Mouse (Mus musculus) kidney, postnatal 14 days (tissue): Measurements from ENCODE around the gene Nup107.

Experiments used
- DNase-seq: peaks from one replicate; pipeline ENCODE4 v3.0.0; 2022; ENCODE audit warnings: mixed read lengths

Gene Nup107

DNA sequence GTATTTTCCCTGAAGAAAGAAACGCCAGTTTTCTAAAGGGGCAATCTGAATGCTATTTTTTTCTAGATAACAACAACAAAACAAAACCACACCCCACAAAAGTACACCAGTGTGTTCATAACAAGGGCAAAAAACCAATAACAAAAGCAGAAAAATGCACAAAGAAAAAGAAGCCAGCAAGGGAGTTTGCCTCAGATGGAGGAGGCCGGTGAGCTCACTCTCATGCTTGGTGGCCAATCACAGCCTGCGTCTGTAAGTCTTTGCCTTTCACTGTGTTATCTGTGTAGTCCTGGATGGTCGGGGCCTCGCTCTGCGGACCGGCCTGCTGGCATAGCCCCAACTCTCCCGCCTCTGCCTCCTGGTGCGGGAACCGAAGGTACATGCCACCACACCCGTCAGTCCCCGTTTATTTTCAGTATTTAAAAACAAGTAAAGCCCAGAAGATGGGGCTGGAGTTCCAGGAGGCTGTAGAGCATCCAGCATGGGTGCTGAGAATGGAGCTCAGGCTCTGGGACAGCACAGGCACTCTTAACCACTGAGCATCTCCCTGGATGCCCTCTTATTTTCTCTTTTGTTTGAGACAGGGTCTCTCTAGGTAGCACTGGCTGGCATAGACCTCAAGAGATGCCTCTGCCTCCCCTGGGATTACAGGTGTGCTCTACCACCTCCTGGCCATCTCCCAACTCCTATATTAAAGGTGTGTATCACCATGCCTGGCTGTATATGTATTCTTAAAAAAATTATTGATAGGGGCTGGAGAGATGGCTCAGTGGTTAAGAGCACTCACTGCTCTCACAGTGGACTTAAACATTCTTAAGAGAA lies 16.0 kb downstream of the Nup107 start:
- no peak for DNase-seq

DNA sequence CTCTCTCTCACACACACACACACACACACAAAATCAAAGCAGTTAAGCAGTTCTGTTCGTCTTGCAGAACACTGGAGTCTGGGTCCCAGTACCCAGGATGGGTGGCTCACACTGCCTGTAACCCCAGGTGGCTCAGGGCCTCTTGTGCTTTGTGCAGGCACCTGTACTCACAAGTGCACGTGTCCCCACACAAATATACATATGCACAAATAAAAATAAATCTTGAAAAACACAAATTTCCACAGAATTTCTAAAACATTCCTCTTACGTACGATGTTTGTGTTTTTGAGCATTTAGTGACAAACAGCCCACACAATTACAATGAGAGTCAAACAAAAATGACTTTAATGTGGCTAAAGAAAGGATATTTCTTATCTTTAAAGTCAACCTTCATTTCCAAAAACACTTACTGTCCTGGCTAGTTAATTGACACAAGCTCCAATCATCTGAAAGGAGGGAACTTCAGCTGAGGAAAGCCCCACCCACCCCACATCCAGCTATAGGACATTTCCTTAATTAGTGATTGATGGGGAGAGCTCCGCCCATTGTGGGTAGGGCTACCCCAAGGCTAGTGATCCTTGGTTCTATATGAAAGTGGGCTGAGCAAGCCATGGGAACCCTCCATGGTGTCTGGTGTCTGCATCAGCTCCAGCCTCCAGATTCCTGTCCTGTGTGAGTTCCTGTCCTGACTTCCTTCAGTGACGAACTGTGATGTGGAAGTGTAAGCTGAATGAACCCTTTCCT lies 16.9 kb downstream of the Nup107 start:
- no peak for DNase-seq

DNA sequence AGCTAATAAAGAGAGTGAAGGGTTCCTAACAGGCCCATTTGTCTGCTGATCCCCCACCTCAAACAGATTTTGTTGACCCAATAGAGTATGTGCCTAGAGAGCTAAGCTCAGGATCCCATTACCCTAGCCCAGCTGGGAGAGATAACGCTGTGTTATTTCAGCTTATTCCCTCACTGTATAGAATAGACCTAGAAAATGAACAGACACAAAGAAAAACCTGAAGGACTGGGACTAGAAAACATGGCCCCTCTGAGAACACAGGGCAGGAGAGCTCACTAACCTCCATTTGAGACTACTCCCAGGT lies 17.7 kb downstream of the Nup107 start:
- DNase-seq = no peak

DNA sequence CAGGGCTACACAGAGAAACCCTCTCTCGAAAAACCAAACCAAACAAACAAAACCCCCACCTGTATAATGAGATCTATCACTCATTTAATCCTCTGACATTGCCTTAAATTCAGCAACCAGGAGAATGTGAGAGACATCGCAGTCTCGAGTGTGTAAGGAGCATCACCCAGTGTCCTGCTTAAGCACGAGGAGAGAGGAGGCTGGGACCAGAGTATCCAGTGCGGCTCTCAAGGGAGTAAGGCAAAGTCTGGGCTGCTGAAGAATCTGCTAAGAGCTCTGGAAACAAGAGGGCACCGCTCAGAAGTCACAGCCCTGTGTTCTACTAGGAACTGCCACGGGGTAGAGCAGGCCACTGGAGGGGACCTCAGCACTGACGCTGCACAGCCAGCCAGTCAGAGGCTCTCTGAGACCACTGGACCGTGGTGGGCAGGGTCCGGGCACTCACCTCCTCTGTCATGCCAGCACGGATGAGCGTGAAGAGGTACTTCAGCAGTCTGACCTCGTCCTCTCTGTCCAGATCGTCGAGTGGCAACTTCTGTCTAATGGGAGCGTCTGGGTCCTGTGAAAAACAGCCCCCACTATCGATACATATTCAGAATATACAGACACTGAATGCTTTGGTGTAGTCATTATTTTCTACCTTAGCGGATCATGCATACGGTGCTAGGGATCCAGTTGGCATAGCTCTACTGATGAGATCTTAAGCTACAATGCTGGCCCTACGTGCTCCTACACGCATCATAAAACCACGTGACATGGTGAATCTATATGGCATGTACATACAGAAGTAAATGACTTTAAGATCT lies 18.3 kb downstream of the Nup107 start:
- no peak for DNase-seq

DNA sequence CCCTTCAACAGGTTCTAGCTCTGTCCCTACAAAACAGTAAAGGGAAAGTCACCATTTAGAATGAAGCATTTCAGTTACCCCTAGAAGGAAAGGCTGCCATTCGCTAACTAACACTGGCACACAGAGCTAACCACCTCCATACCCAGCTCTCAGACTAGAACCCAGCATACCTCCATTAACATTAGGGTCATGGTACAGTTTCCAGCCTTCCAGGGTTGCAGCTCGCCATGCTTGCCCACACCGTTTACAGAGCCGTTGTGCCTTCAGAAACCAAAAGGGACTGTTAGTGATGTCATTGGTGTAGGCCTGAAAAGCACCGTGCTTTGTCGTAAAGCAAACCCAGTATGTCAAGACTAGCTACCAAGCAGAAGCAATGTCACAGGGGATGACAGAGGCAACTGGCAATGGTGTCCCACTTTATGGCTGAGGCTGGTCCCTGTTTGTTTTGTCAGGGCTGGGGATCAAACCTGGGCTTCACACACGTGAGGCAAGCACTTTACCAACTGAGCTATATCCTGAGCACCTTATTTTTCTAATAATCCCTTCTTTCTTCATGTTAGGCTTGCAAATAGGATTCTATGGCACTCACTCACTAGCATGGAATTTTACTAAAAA lies 19.3 kb downstream of the Nup107 start:
- DNase-seq = no peak

DNA sequence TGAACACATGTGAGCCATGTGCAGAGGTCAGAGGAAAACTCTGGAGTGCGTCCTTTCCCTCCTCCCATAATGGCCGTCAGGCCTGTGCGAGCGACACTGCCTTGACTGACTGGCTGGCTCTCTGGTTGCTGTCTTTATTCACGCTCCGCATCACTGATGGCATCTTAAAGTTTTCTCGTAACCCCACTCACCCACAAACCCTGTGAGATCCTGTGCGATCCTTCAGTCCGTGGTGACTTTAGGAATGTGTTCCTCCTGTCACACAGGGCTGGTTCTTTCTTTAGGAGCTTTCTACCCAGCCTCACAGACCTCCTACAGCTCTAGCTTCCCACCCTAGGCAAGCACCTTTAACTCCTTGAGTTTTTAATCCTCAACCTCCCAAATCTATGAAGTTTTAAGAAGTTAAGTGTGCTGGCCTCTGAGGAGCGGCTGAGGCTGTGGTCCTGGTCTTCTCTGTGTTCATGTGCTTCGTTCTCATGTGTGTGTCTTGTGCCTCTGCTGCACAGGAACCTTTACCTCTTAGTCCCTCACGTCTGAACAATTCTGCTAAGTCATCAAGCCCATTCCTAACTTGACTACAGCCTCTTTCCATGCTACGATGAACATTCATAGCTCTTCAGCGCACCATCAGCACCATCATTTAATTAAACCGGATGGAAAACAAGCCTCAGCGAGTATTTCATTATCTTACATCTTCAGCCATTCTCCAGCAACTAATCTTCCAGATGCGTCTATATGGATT lies 20.0 kb downstream of the Nup107 start:
- DNase-seq = no peak

DNA sequence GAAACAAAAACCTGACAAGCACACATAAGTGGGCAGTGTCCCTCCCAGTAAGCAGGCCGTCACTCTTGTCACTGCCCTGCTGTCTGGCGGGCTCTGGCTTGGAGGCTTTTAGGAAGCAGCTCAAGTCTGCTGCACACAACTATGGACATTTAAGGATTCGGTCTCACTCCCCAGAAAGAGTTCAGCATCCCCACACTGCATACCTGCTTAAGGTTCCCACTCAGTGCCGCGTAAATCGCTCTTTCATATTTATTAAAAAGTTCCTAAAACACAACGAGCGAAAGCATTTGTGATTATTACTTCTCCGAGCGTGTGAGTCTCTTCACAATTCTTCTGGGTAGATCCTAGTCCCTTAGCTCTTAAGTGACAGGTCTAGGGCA lies 21.4 kb downstream of the Nup107 start:
- no peak for DNase-seq

DNA sequence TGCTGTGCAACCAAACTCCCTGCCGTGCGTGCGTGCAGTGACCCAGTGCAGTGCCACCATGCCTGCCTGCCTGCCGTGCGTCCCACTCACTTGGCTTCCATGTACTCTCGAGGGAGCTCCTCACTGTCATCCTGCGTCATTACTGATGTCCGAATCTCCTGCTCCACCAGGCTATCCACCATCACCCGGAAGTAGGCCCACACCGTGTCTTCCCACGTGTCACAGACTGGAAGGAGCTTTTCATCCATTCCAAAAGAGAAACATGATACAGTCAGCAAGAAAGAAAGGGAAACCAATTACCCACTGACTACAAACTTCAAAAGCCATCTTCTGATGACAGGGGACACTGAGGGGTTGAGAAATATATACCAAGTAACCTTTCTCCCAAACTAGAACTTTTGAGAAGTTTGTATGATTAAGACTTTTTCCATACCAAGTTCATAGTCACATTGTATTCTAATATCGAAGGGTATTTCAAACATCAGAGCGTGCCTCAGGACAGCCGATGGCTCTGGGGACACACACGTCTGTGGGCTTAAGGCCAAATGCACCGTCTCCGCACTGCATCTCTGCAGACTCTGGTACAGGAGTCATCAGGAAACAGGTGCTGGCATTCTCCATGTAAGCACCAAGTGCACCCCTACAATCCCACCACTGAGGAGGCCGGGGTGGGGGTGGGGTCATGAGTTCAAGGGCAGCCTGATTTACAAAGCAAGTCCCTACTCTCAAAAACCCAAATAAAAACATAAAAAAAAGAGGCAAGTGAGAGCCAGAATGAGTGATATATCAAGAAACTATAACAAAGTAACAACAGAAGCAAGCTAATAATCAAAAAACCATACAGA lies 22.0 kb downstream of the Nup107 start:
- no peak for DNase-seq

DNA sequence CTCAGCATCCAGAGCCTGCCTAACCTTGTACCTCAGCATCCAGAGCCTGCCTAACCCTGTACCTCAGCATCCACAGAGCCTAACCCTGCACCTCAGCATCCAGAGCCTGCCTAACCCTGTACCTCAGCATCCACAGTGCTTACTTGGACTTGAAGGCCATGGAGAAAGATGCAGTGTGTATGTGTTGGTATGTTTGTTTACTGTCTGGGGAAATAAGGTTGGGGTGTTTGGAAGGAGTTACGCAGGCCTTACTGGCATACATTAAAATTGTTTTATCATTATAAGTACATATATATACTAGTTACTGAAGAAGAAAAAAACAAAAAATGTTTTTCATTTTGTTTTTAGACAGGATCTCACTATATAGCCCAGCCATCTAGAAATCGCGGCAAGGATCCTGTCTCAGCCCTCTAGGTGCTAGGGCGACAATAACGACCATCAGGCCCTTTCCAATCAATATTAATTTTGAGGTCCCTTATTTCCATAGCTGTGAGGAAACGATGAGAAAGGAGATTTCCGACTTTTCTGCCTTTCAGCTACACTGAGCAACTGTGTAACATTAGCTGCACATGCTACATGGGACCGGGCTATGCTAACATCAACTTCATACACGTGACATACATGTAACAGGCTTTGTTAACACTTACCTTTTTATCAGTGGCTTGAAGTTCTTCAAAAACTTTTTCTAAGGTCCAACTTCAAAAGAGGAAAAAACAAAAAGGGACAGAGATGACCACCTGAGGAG lies 22.8 kb downstream of the Nup107 start:
- DNase-seq = no peak

DNA sequence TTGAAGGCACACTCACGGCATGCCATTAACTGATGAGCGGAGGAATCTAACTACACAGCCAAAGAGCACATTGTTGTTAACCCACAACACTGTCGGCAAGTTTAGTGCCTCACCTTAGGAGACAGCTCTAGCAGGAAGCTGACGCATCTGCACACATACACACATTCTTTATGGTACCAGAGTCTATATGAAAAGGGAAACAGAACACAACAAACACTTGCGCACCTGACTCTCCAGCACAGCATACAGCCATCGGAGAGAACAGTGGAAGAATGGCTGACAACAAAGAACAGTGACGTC lies 24.4 kb downstream of the Nup107 start:
- no peak for DNase-seq

DNA sequence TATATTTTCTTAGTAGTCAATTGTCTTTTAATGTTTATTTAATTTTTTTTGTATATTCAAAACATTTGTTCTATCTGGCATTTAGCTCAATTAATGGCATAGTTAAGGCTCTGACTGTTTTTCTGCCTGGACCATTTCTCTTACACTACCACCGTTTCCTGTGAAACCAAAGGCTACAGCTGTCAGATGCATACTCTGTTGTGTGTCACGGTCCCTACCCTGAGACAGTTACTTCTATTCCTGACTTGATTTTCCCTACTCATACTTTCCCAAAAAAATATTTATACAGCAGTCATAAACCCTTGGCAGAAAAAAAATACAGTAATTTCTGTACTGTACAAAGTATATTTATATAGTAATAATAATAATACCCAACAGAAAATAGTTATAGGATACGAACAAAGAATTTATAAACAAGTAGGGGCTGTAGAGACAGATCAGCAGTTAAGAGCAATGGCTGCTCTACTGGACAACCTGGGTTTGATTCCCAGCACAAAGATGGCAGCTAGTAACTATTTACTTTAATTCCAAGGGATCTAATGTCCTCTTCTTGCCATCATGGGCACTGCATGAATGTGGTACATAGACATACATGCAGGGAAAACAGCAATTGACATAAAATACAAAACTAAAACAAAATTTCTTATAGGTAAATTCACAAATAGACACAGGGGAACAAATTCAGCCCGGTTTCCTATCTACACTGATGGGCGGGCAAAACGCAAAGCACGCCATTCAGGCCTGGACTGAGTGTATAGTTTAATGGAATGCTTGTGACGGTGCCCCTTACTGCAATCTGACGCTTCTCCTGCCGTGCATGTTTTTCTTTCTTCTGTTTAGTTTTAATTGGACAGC lies 25.0 kb downstream of the Nup107 start:
- DNase-seq = no peak

DNA sequence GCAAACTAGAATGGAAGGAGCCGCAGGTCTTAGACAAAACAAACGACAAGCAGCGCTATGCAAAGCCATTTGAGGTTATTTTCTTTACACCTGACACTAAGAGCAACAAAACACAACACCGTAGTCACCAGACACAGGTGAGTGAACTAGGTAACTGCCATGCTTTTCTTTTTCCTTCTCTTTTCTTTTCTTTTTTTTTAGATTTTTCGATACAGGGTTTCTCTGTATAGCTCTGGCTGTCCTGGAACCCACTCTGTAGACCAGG lies 25.7 kb downstream of the Nup107 start:
- no peak for DNase-seq

DNA sequence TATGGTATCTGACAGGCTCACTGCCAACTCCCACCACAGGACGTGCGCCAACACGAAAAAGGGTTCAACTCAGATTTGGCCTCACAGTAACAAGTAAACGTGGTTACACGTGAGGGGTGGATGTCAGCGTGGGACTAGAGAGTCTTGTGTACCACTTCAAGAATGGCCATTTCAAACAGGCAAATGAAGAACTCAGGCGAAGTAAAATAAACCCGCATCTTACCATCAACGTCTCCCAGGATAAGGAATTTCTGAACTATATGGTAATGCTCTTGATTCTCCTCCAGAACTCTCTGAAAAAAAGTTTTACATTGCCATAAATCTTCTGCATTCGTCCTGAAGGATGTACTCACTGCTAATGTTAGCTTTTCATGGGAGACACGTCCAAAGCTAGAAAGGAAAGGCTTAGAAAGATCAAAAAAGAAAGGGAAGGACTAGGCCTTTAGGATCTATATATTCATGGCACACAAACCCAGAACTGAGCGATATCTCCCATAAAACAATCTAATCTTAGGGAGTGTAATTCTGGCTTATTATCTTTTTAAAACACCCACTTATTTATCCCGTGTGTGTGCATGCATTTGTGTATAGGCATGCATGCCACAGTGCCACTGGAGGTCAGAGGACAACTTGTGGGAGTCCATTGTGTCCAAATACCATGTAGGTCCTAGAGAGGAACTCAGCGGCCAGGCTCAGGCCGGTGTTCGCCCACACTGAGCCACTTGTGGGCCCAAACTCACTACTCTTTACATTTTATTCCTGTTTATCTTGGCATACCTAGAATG lies 26.2 kb downstream of the Nup107 start:
- DNase-seq = no peak

DNA sequence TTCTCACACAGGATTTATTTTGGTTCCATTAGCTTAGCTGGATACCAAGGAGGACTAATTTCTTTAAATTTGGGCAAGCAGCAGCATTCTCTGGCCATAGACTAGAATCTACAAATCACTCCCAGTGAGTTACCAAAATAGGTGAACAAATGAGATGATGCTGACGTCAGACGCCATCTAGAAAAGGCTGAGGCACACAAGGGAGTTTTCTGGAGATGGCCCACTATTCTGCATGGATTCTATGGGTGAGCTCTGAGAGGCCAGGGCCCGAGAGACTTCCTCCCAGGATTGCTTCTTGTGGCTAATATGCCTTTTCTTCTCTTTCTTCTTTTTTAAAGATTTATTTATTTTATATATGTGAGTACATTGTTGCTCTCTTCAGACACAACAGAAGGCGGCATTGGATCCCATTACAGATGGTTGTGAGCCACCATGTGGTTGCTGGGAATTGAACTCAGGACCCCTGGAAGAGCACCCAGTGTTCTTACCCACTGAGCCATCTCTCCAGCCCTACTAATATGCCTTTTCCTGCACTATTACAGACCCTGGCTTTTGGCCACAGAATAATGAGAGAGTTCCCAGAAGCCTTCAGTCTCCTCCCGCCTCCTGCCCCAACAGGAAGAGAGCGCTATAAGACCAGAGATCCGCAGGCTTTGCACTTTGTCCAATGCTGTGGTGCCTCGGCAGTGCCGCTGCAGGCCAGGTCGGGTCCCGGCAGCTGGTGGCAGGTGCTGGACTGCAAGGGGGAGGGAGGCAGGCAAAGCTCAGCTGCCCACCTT lies 27.2 kb downstream of the Nup107 start:
- no peak for DNase-seq

DNA sequence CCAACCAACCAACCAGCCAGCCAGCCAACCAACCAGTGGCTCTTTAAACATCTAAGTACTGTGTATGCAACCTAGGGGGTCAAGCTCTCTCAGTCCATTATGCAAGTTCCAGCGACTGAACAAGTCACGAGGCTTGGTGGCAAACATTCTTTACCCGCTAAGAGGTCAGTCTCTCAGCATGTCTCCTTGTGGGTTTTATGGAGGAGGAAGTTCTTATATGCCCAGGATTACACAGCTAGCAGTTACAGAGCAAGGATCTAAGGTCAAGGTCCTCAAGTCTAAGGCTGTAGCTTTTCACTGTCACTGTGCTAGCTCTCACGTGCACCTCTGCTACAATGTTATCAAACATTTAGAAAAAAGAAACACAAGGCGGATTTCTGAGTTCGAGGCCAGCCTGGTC lies 27.9 kb downstream of the Nup107 start:
- no peak for DNase-seq

DNA sequence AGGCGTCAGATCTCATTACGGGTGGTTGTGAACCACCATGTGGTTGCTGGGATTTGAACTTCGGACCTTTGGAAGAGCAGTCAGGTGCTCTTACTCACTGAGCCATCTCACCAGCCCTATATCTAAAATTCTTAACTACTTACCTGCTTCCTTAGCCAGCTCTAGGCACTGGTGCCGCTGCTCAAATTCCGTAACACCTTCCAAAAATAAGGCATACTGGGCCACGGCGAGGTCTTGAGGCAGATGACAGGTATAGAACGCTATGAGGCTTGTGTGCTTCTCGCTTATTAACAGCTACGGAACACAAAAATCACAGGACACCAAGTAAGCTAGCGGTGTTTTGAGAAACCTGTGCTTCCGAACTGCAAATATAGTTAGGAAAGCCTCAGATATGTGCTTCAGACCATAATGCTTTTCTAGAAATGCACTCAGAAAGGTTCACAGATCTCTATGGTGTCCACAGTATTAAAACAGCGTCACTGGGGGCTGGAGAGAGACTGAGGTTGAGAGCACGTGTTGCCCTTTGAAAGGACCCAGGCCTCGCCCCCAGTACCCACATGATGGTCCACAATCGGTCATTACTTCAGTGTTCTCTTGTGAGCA lies 28.8 kb downstream of the Nup107 start:
- DNase-seq = no peak

DNA sequence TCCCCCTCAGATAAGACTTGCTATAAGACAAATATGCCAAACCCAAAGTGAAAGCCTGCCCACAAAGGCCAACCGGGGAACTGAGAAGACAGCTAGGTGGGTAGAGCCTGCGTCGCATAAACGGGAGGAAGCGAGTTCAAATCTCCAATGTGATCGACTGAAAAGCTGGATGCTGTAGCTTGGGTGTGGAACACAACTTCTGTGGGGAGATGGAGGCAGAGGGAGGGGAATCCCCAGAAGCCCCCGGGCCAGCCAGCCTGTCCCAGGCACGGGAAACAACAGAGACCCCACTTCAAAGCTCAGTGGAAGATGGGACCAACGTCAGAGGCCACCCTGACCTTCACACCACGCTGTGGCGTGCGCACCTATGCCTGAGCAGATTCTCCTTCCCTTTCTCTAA lies 29.5 kb downstream of the Nup107 start:
- no peak for DNase-seq

DNA sequence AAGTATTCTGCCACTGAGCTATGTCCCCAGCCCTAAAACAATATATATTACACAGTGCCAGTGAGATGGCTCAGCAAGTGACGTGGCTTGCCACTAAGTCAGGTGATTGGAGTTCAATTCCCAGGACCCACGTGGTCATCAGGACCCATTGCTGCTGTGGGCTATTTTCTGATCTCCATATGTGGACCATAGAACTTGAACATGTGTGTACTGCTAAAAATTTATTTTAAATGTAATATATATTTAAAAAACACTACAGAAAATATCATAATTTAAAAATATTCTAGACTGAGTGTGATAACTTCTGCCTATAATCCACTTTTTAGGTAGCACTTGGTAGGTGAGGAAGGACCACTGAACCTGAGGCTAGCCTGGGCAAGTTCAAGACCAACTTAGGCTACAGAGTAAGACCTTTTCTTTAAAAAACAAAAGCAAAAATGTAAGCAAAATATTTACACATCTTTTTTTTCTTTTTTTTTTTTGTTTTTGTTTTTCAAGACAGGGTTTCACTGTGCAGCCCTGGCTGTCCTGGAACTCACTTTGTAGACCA lies 30.1 kb downstream of the Nup107 start:
- DNase-seq = no peak
